Mouse (Mus musculus) lung, postnatal 0 days (tissue): Measurements from ENCODE around the gene Bcl2.

Source experiments
- CTCF ChIP-seq: IDR thresholded peaks from 2 replicates; pipeline ENCODE4 v1.5.1; 2016; ENCODE audit warnings: antibody characterized with exemption, mild to moderate bottlenecking
- EP300 ChIP-seq: IDR thresholded peaks from 2 replicates; pipeline ENCODE4 v1.6.1; 2016; ENCODE audit warnings: antibody characterized with exemption, mild to moderate bottlenecking, control low read depth

GRCm38 (mm10) chr1:106696472-106696871 is 17.6 kb downstream of the Bcl2 start:
- no peak for TF ChIP-seq CTCF
- TF ChIP-seq EP300 = no peak
